Mouse (Mus musculus) activated CD4-positive, CD25-positive, alpha-beta regulatory T cell, adult 9 weeks (primary cell): ENCODE measurements around the gene Ccdc189. TPM values are rescaled to one million over a fixed set of nuclear protein-coding genes. Genes with fewer than 3 reads are reported as not detected.

Source experiments
- polyA plus RNA-seq: library from polyadenylated mRNA; unstranded; fragments of 100-300 nt; shearing (Covaris generic); gene quantifications from one replicate; pipeline ENCODE4 v1.2.1, GENCODE M21; 2017

Gene Ccdc189
- 0.99 TPM for polyA plus RNA-seq

DNA sequence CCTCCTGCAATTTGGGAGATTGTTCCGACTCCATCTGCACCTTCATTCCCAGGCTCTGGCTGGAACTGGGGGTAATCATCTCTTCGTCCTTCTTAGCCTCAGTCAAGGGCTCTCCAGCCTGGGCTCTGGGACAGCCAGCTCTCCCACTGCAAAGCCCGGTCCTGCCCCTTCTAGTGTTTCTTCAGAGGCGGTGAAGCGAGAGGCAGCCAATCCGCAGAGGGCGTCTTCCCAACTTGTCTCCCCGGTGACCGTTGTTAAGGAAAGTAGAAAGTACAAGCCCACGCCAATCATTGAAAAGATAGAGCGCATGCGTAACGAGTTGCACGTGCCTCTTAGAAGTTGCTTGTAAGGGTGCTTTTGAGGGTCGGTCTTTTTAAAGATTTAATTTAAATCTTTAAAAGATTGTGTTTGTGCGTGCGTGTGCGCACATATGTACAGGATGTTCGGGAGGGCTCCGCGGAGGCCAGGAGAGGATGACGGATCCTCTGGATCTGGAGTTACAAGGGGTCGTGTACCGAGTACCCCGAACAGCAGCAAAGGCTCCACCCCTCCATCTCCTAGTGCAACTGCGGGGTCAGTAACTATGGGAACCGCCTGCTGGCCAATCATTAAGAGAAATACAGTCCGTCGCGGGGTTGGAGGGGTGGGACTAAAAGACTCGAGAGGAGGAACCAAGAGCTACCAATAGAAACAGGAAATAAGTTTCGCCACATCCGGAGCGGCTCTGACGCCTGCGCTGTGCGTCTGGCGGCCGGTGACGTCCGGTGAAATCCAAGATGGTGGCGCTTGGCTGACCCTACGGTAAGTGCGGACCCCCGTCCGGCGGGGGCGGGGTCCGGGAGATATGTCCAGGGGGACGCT, at the start of gene Ccdc189, which contains the start of gene Rnf40:
Gene Ccdc189 (minus strand): TSS at position 585 of the 861 bp plus-strand sequence.
Gene Rnf40 (plus strand): TSS at position 757 of the 861 bp plus-strand sequence.

DNA sequence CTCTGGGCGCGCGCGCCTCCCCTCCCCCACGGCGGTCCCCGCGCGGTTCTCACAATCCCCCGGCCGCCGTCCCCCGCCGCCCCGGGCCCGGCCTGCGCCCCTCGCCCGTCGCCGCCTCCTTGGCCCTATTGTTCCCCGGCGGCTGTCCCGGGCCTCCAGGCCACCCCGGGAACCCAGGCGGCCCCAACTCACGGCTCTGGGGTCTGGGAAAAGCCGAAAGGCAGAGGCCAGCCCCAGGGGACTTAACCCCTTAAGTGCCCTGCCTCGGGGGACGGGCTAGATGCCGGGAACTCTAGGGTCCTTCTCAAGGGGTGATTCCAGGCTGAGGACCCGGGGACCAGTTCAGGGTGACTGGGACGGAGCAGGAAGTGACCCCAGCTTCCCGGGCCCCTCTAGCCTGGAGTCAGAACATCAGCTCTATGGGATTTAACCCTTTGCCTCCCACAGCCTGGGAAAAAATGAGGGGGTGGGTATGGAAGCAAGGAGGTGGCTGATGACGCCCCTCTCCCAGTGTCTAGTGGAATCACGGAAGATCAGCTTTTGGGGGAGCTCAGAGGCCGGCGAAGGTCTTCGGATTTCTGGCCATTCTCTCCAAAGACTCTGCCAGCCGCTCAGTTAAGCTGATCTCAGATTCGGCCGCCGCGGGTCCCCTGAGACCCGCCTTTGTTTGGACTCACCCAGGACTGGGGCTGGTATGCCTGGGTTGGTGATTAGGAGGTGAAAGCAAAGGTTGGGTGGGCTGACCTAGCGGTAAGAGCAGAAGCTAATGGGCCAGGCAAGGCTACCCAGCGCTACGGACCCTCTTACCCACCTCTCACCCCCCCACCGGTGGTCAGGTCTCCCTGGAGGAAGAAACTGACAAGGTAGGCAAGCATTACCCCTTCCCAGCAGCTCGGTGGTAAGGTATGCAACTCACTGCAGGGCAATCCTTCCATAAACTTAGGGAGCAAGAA, 26.8 kb upstream of the Ccdc189 start, which contains the start of gene Zfp629:
Gene Zfp629 (minus strand): TSS at position 907 of the 953 bp plus-strand sequence.

DNA sequence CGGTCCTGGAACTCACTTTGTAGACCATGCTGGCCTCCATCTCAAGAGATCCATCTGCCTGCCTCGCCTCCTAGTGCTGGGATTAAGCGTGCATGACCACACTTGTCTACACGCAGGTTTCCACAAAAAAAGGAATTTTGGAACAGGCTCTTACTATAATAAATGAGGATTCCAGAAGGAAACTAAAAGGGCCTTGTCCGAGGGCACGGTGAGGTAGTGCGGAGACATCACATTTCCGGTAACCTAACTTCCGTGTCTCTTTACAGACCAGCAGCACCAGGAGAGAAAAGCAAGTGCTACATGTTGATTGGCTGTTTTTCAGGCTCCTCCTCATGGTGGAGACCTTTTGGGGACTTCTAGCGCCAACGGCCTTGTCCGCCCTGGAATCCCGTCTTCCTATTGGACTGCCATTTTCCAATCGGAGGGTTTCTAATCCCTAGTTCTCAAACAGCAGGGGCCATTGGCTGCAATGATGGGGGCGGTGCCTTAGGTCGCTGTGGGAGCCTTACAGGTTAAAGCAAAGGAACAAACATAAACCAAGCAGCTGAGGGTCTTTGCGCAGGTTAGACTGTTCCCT, 15.4 kb downstream of the Ccdc189 start, which contains the start of gene Phkg2:
Gene Phkg2 (plus strand): TSS at position 446 of the 577 bp plus-strand sequence.

GRCm38 (mm10) chr7:127561340-127561858, 27.0 kb downstream of the Ccdc189 start, which contains the start of gene Tmem265:
Gene Tmem265 (plus strand): TSS chr7:127561390.

Other genes with a start within 250 kb of the Ccdc189 start
- gene Zfp768, start 243.0 kb downstream of the Ccdc189 start, polyA plus RNA-seq, result 0.34 TPM
- gene Zfp747, start 212.5 kb downstream of the Ccdc189 start, polyA plus RNA-seq, result 18.2 TPM
- 7.5 TPM for gene 9130019O22Rik, start 201.4 kb downstream of the Ccdc189 start, polyA plus RNA-seq
- gene E430018J23Rik, start 195.0 kb downstream of the Ccdc189 start, polyA plus RNA-seq, result 6.0 TPM
- 12.8 TPM for gene Zfp764, start 181.8 kb downstream of the Ccdc189 start, polyA plus RNA-seq
- 40.2 TPM for gene Zfp688, start 166.5 kb downstream of the Ccdc189 start, polyA plus RNA-seq
- gene Zfp689, start 139.4 kb downstream of the Ccdc189 start, polyA plus RNA-seq, result 8.9 TPM
- gene Prr14, start 129.0 kb downstream of the Ccdc189 start, polyA plus RNA-seq, result 145 TPM
- 12.4 TPM for gene Fbrs, start 109.4 kb downstream of the Ccdc189 start, polyA plus RNA-seq
- gene Srcap, start 76.6 kb downstream of the Ccdc189 start, polyA plus RNA-seq, result 92.7 TPM
- gene Gm42715, start 69.0 kb downstream of the Ccdc189 start, polyA plus RNA-seq, result 9.3 TPM
- 10.7 TPM for gene Tmem265, start 27.2 kb downstream of the Ccdc189 start, polyA plus RNA-seq
- gene Phkg2, start 15.3 kb downstream of the Ccdc189 start, polyA plus RNA-seq, result 99.1 TPM
- 137 TPM for gene Rnf40, start 172 bp upstream of the Ccdc189 start, polyA plus RNA-seq
- gene Zfp629, start 27.2 kb upstream of the Ccdc189 start, polyA plus RNA-seq, result 1.3 TPM
- gene Bcl7c, start 120.3 kb upstream of the Ccdc189 start, polyA plus RNA-seq, result 20.6 TPM
- not detected for gene Ctf1, start 124.1 kb upstream of the Ccdc189 start, polyA plus RNA-seq
- gene Ctf2, start 143.6 kb upstream of the Ccdc189 start, polyA plus RNA-seq, result not detected
- gene Fbxl19, start 155.9 kb upstream of the Ccdc189 start, polyA plus RNA-seq, result 0.89 TPM
- gene Orai3, start 181.2 kb upstream of the Ccdc189 start, polyA plus RNA-seq, result 32.8 TPM
- 1.5 TPM for gene Setd1a, start 188.1 kb upstream of the Ccdc189 start, polyA plus RNA-seq
- not detected for gene Gm49388, start 197.0 kb upstream of the Ccdc189 start, polyA plus RNA-seq
- 4.9 TPM for gene Hsd3b7, start 212.0 kb upstream of the Ccdc189 start, polyA plus RNA-seq
- 168 TPM for gene Stx4a, start 235.7 kb upstream of the Ccdc189 start, polyA plus RNA-seq
- not detected for gene Stx1b, start 236.0 kb upstream of the Ccdc189 start, polyA plus RNA-seq